Mouse (Mus musculus) limb, embryonic 11.5 days (tissue): Measurements from ENCODE around the gene Apobec4. TPM values are rescaled to one million over a fixed set of nuclear protein-coding genes. Genes with fewer than 3 reads are reported as not detected.
A peak's percentile ranks its signal among the peaks of the same experiment; 100 is the strongest.

ENCODE experiments used
- ATAC-seq: fragments of 200-750 bp; cut with Nextera tagmentation; 2 replicates; pipeline ENCODE4 v1.8.0; 2017; ENCODE audit warnings: low read depth; ENCODE audit not compliant: insufficient number of reproducible peaks, low FRiP score, low TSS enrichment
- DNase-seq: peaks from one replicate; pipeline ENCODE4 v3.0.0-alpha.2; 2015; ENCODE audit warnings: low spot score
- H3K27ac ChIP-seq: fragments of 300-500 bp; sonication (generic); replicated peaks from 2 replicates; pipeline ENCODE4 v1.5.1; 2014; ENCODE audit warnings: low read depth, mild to moderate bottlenecking, low read length
- H3K27me3 ChIP-seq: fragments of 300-500 bp; sonication (generic); 2 replicates; pipeline ENCODE4 v1.6.1; 2014; ENCODE audit warnings: mild to moderate bottlenecking, low read length, mixed read lengths; ENCODE audit not compliant: control insufficient read depth, insufficient read depth
- H3K36me3 ChIP-seq: fragments of 300-500 bp; sonication (generic); 2 replicates; pipeline ENCODE4 v1.6.1; 2014; ENCODE audit warnings: mild to moderate bottlenecking, low read length, moderate library complexity, mixed read lengths; ENCODE audit not compliant: control insufficient read depth, insufficient read depth
- H3K4me1 ChIP-seq: fragments of 300-500 bp; sonication (generic); 2 replicates; pipeline ENCODE4 v1.6.1; 2014; ENCODE audit warnings: low read length, mixed read lengths; ENCODE audit not compliant: control insufficient read depth, insufficient read depth
- H3K4me2 ChIP-seq: fragments of 300-500 bp; sonication (generic); 2 replicates; pipeline ENCODE4 v1.6.1; 2014; ENCODE audit warnings: low read depth, mild to moderate bottlenecking, moderate library complexity; ENCODE audit not compliant: severe bottlenecking
- H3K4me3 ChIP-seq: fragments of 300-500 bp; sonication (generic); 2 replicates; pipeline ENCODE4 v1.5.1; 2014; ENCODE audit warnings: low read depth, low read length
- H3K9ac ChIP-seq: fragments of 300-500 bp; sonication (generic); 2 replicates; pipeline ENCODE4 v1.6.1; 2014; ENCODE audit warnings: mild to moderate bottlenecking, low read length
- H3K9me3 ChIP-seq: fragments of 300-500 bp; sonication (generic); 2 replicates; pipeline ENCODE4 v1.6.1; 2016; ENCODE audit warnings: low read length; ENCODE audit not compliant: control insufficient read depth
- WGBS: fragments of 180-500 bp; shearing (Covaris S2); extraction: QIAGEN DNeasy Blood & Tissue Kit; methylation state at CpG from one replicate; pipeline ENCODE4 v1.1.7; 2014; 5-methylcytosine and 5-hydroxymethylcytosine counted together
- polyA plus RNA-seq: library from polyadenylated mRNA; unstranded; fragments of >200 nt; fragmentation: Nextera tagmentation; extraction: Ambion mirVana; gene quantifications from 2 replicates; pipeline ENCODE4 v1.2.1, GENCODE M21; 2014

Apobec4 gene
- polyA plus RNA-seq, 1 experiment from 2014 or later: 0.12 TPM

DNA sequence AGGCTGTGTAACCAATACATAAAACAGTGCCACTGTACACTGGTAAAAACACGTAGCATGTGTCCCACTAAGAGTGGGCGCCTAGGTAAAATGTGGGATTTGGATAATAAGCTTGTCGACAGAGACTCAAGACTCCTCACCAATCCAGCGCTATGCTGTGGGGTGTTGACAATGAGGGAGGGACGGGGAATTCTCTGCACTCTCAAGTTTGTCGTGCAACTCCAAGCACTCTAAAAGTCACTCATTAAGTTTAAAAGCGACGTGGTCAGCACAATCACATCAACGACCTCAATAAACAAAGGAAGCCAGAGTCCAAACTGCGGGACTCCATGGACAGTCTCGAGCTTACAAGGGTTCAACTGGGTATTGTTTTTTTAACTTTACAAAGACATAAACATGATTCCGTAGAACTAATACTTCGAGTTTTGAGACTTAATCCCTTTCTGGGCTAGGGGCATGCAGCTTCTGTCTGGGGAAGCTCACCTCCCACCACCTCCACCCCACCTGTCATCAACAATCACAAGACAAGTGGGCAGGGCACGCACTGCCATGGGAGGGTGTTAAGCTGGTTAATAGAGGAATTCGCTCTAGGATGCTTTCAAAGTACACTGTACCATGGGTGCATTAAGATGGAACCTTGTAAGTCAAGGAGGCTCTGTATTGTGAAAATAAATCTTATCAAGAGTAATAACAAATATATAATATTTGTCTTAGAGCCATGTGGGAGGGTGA lies 7.1 kb upstream of the Apobec4 start:
- Histone ChIP-seq H3K4me1 (no peaks in the 10 kb centered on the region; the same call in 1 of the 2 replicates), H3K27ac (no peak overlapping the region), H3K4me3 (no peak overlapping the region), H3K9ac (no peak overlapping the region), H3K27me3 (no peaks in the 10 kb centered on the region), H3K9me3 (no peaks in the 10 kb centered on the region), H3K36me3 (no peaks in the 10 kb centered on the region), H3K4me2 (no peak overlapping the region)
- whole genome bisulfite sequencing: 58% methylated on average over 15 of the region's 15 CpGs
- DNase-seq (no peak), ATAC-seq (peak; percentile 72)

DNA sequence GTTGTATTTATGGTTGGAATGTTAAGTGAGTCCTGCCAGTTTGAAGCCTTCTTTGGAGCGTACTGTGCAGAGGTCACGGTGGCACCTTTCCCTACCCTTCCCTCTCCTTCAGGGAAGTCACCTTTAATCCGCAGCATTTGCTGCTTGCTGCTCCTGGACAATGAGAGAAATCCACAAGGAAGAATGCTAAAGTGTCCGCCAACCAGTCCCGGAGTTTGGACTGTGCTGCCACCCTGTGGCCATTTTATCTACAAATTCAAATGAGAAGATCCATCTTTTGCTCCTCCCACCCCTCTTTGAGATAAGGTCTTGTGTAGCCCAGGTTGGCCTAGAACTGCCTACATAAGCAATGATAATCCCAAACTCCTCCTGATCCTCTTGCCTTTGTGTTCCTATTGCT lies 3.9 kb upstream of the Apobec4 start:
- Histone ChIP-seq H3K27me3 (no peaks in the 10 kb centered on the region), H3K27ac (no peak overlapping the region), H3K4me3 (no peak overlapping the region), H3K9me3 (no peaks in the 10 kb centered on the region), H3K4me2 (no peak overlapping the region), H3K4me1 (no peaks in the 10 kb centered on the region), H3K36me3 (no peaks in the 10 kb centered on the region), H3K9ac (no peak overlapping the region)
- no peak for ATAC-seq
- DNase-seq: peak; percentile 87
- WGBS: 12% methylated on average over 5 of the region's 5 CpGs

DNA sequence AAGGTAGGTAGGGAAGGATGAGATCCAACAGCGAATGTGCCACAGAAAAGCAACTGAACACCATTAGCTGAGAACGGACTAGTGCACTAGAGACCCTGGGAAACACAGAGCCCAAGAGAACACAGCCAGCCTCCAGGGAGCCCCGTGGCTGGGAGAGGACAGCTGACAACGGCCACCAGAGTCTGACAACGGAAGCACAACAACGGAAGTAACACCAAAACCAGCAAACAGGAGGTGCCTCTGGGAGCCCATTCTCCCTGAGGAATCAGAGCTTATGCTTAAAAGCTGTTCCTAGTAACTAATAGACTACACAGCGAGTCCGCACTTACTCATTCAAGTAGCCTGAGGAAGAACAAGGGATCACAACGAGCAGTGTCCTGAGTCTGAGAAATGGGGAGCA lies 1.1 kb upstream of the Apobec4 start:
- no peak overlapping the region for H3K4me2 ChIP-seq
- no peak overlapping the region for H3K4me3 ChIP-seq
- ATAC-seq (no peak), DNase-seq (no peak)
- WGBS: 79% methylated on average over 9 of the region's 9 CpGs
- H3K27me3 ChIP-seq: no peaks in the 10 kb centered on the region
- no peaks in the 10 kb centered on the region for H3K4me1 ChIP-seq
- H3K27ac ChIP-seq: no peak overlapping the region
- H3K36me3 ChIP-seq: no peaks in the 10 kb centered on the region
- H3K9me3 ChIP-seq: no peaks in the 10 kb centered on the region
- no peak overlapping the region for H3K9ac ChIP-seq

DNA sequence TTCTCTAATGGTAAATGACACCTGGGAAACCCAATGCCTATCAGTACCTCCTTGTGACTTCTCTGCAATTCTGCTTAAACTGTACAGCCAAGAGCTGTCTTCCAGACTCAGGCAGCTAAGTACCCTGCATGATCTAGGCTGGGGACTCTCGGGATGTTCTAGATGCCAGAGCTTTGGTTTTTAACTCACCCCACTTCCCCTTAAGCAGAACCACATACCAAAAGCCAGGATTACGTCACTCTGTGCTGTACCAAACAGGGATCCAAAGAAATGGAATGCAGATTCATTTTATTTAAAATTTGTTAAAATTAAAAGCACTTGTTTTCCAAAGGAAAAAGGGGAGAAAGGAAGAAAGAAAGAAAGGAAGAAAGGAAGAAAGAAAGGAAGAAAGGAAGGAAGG lies 11.4 kb downstream of the Apobec4 start:
- WGBS: 79% methylated on average over 2 of the region's 2 CpGs
- Histone ChIP-seq H3K9ac (no peak overlapping the region), H3K4me3 (no peak overlapping the region), H3K9me3 (no peaks in the 10 kb centered on the region), H3K4me1 (0 out of 2 replicates have a peak, but pooled peaks cover 4% of the 10 kb centered on the region), H3K27ac (no peak overlapping the region), H3K36me3 (no peaks in the 10 kb centered on the region), H3K27me3 (no peaks in the 10 kb centered on the region), H3K4me2 (no peak overlapping the region)
- no peak for ATAC-seq
- DNase-seq: no peak

DNA sequence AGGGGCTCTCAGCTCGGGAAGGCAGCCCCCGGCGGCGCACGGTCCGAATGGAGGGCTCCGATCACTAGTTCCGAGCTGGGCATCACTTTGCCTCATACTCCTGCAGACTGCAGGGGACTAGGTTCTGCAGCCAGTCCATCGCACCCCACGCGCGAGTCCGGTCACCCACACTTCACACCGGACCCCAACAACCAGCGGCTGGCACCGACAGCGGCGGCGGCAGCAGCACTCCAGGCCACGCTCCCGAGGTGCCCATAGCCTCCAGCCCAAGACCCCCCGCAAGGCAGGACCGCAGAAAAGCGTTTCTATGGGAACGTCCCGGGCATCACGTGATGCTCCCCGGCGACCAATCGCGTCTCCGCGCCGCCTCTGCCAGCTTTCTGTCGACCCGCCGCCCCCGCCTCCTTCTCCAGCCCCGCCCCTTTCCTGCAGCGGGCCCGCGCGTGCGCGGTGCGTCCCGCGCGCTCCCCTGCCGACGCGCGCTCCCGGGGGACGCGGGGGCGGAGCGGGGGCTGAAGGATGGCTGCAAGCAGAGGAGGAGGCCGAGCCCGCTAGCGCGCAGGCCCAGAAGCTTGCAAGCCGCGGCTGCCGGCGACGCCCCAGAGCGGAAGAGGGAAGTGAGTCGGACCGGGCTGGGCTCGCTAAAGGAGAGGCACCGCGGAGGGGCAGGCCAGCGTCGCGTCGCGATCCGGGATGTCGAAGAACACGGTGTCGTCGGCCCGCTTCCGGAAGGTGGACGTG lies 15.9 kb downstream of the Apobec4 start, which contains the start of the genes Rgl1 and Arpc5:
TSS of gene Rgl1 (minus strand) at position 320 of the 741 bp plus-strand sequence.
TSS of gene Arpc5 (plus strand) at position 511 of the 741 bp plus-strand sequence.
- under 1% methylated on average over 85 of the region's 86 CpGs for whole genome bisulfite sequencing
- Histone ChIP-seq H3K4me1 (0 out of 2 replicates have a peak, but pooled peaks cover 4% of the 10 kb centered on the region), H3K27me3 (no peaks in the 10 kb centered on the region), H3K9ac (peak within 1 kb of the TSS; percentile 71), H3K36me3 (peaks cover 4% of the 10 kb centered on the region; the same call in 1 of the 2 replicates), H3K9me3 (no peaks in the 10 kb centered on the region), H3K4me3 (peak within 1 kb of the TSS; percentile 87), H3K27ac (0 out of 2 replicates have a peak within 1 kb of the TSS, but pooled peaks have one; percentile 0), H3K4me2 (peak within 1 kb of the TSS; percentile 87)
- DNase-seq: peak; percentile 97
- peak; percentile 97 for ATAC-seq

DNA sequence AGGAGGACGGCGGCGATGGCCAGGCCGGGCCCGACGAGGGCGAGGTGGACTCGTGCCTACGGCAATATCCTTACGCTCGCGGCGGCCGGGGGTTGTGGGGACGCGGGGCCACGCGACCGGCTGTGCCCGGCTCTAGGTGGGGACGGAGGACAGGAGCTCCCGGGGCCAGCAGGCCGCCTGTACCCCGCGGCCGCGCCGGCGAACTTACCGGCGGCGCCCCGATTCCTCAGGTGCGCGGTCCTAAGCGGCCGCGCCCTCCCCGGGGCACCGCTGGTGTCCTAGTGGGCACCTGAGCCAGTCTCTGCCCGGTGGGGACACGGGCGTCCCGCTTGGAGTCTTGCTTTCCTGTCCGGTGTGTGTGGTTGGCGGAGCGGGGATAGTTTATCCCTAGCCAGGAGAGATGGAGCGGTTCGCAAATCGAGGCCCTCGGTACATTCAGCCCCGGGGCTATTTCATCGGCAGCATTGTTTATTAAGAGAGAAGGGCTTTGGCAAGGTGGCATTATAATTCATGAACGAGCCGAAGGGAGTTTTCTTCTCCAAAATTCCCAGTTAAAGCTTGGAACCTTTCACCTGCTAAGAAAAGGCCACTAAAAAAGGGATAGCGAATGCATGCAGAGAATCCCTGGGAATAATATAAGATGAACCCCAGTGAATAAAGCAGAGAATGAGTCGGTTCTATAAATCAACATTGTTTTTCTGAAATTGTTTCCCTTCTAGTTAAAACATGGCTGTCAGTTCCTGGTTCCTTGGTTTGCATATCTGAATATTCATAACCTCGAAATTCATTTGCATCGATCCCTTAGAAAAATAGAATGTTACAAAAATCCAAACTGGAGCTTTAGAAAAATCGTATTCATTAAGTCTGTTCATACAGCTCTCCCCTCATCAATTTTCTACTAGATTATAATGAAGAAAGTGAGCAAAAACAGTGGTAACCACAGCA lies 16.7 kb downstream of the Apobec4 start:
- no peaks in the 10 kb centered on the region for H3K27me3 ChIP-seq
- H3K36me3 ChIP-seq: peaks cover 4% of the 10 kb centered on the region; the same call in 1 of the 2 replicates
- peak overlapping the region; percentile 71 for H3K9ac ChIP-seq
- ATAC-seq (peak; percentile 69; the same call in 1 of the 2 replicates), DNase-seq (peak; percentile 56)
- 0 out of 2 replicates have a peak, but pooled peaks cover 4% of the 10 kb centered on the region for H3K4me1 ChIP-seq
- H3K4me2 ChIP-seq: peak overlapping the region; percentile 87
- H3K27ac ChIP-seq: 0 out of 2 replicates have a peak overlapping the region, but pooled peaks have one; percentile 0
- no peaks in the 10 kb centered on the region for H3K9me3 ChIP-seq
- H3K4me3 ChIP-seq: peak overlapping the region; percentile 87
- 2% methylated on average over 53 of the region's 60 CpGs for WGBS

DNA sequence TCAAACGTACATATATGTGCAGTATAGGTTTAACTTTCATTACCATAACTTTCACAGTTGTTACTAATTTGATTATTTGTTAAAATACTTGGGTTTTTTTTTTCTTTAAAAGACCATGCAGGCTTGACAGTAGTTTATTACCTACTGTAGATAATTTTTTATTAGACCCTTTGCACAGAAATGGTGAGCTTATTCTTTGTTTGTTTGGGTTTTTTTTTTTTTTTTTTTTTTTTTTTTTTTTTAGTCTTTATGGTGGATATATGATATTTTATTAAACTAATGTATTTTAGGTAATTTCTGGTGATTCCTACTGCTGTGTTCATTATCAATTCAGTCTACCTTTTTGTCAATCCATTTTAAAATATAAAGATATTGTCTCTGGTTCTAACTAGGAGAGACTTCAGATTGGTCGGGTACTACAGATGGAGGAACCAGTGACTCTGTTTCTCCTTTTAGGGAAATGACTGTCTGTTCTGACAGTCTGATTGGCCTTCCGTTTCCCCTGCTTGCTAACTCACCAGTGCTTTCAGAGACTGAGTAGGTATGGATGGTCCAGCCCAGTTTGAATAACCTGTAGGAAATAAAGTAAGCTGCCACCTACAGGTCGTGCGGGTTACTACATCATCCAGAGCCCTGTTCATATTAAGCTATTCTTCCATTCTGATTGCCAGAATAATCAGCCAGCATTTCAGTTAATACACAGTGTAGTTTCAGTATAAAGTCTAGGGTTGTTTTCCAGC lies 17.6 kb downstream of the Apobec4 start:
- WGBS: 11% methylated on average over 5 of the region's 5 CpGs
- DNase-seq: peak; percentile 90
- no peaks in the 10 kb centered on the region for H3K9me3 ChIP-seq
- H3K27me3 ChIP-seq: no peaks in the 10 kb centered on the region
- peak; percentile 45; the same call in 1 of the 2 replicates for ATAC-seq
- no peak overlapping the region for H3K4me3 ChIP-seq
- H3K27ac ChIP-seq: no peak overlapping the region
- H3K36me3 ChIP-seq: peaks cover 6% of the 10 kb centered on the region; the same call in 1 of the 2 replicates
- H3K9ac ChIP-seq: no peak overlapping the region
- H3K4me1 ChIP-seq: 0 out of 2 replicates have a peak, but pooled peaks cover 4% of the 10 kb centered on the region
- H3K4me2 ChIP-seq: peak overlapping the region; percentile 87; the same call in 1 of the 2 replicates
